Mouse (Mus musculus) CD4-positive, CD25-positive, alpha-beta regulatory T cell, adult 4 months (primary cell): ENCODE measurements around the gene Rnf5. TPM values are rescaled to one million over a fixed set of nuclear protein-coding genes. Genes with fewer than 3 reads are reported as not detected.

ENCODE experiments used
- ATAC-seq: one replicate; pipeline ENCODE4 v1.8.0; 2017
- polyA plus RNA-seq, 2 experiments: library from polyadenylated mRNA; unstranded; fragments of 100-300 nt; shearing (Covaris generic); gene quantifications; one replicate each; pipeline ENCODE4 v1.2.1; 2017

Gene Rnf5
- polyA plus RNA-seq = 10 to 100 TPM; 68.0 to 75.0 TPM

DNA sequence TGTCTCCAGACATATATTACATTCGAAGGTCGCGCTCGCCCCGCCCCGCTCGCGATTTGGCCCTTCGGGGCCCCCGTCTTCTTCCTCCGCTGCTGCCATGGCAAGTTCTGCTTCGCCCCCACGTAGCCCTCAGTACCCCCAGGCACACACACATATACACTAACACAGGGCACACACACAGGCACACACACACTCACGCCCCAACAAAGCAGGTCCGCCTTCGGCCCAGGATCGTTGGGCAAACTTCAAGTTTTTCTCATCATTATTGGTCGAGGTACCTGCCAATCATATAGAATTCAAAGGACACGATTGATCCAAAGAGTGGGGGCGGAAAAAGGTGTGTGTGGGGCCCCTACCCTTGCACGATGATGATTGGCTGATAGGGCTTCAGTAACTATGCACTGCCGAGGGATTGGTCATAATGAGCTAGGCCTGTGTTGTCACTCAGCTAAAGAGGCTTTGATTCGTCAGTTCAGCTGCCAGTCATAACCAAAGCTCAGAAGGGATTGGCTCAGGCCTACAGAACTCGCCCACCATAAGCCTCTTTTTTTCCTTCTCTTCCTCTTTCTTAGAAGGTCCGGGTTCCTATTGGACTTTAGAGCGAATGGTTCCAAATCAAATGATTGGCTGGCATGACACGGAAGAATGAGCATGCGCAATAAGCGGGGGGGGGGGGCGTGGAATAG lies at the start of gene Rnf5:
Gene Rnf5 (minus strand): TSS at position 316 of the 686 bp plus-strand sequence.
- ATAC-seq = peak; percentile 83

DNA sequence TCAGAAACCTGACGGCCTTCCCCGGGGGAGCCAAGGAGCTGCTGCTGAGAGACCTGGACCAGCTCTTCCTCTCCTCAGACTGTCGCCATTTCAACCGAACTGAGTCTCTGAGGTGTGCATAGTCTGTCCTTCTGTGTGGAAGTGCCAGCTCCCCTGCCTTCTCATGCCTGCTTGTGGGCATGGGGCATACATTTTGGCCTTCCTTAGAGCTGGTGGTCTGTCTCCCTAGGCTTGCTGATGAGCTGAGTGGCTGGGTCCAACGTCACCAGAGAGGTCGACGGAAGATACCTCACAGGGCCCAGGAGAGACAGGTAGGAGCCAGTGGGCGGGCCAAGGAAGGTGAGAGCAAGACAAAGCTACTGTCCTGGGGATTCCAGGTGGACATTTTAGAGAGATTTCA lies 49.5 kb upstream of the Rnf5 start:
- ATAC-seq = no peak

DNA sequence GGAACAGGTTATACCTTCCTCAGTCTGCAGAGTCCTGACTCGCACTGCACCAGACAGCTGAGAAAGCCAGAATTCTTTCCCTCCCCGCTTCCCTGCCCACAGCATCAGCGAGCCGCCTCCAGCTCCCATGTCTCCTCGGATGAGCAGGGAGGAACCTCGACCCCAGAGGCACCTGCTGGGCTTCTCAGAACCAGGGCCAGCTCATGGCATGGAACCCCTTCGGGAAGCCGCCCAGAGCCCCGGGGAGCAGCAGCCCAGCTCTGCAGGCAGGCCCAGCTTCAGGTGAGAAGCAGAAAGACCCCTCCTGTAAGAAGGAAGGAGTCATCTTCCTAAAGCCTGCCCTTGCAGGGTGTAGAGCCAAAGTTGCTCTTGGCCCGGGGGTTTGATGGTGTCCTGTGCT lies 49.1 kb upstream of the Rnf5 start:
- ATAC-seq = no peak

DNA sequence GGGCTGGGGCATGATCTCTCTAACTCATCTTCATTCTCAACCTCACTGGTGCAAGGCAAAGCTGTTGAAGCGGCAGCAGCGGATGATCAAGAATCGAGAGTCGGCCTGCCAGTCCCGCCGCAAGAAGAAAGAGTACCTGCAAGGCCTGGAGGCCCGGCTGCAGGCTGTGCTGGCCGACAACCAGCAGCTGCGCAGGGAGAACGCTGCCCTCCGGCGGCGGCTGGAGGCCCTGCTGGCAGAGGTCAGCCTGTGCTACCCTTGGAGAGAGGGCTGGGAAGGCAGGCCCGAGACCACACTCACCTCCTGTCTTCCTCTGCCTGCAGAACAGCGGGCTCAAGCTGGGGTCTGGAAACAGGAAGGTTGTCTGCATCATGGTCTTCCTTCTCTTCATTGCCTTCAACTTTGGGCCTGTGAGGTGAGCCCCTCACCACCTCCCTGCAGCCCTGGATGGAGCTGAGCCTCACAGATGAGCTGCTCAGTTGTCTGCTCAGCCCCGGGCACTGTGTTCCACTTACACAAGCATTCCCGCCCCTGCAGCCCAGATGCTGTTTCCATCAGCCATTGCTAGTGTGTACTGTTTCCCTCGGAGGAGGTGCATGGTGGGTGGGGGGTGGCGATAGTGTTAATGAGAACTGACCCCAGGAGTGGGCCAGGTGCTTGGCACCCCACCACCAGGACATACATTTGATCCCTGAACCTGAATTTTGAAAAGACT lies 48.2 kb upstream of the Rnf5 start:
- no peak for ATAC-seq

DNA sequence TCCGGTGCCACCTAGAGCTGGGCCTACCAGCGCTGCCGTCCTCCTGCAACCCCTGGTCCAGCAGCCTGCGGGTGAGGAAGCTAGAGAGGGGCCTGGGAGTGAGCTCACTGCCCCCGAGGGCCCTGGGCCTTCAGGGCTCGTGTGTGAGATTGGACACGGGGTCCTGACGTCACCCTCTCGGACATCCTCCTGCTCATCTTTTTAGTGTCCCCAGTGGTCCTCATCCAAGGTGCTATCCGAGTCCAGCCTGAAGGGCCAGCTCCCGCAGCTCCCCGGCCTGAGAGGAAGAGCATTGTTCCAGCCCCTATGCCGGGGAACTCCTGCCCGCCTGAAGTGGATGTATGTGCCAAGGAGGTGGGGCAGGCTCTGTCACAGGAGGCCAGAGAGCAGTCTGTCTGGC lies 47.3 kb upstream of the Rnf5 start:
- ATAC-seq = no peak

DNA sequence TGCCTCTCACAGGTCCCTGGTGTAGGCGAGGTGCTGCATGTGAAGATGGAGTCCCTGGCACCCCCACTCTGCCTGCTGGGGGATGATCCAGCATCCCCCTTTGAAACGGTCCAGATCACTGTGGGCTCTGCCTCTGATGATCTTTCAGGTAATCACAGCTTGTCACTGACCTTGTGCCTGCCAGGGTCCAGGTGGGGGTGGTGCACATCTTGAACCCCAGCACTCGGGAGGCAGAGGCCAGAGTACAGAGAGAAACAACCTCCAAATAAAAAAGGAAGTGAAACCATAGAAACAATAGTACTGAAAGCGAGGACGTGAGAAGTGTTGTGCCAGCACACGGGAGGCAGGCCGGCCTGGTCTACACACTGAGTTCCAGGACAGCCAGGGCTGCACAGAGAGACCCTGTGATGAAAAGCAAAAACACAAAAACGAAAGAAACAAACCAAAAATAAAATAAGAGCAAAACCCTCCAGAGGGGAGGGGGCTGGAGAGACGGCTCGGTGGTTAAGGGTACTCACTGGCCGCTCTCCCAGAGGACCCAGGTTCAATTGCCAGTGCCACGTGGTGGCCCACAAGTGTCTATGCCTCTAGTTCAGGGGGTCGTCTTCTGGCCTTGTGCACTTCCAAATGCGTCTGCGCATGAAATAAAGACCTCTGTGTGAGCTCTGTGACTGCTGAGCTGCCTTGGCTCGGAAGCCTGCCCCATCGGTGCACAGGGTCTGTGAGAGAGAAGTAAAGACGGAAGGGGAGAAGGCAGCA lies 45.8 kb upstream of the Rnf5 start:
- ATAC-seq = no peak

DNA sequence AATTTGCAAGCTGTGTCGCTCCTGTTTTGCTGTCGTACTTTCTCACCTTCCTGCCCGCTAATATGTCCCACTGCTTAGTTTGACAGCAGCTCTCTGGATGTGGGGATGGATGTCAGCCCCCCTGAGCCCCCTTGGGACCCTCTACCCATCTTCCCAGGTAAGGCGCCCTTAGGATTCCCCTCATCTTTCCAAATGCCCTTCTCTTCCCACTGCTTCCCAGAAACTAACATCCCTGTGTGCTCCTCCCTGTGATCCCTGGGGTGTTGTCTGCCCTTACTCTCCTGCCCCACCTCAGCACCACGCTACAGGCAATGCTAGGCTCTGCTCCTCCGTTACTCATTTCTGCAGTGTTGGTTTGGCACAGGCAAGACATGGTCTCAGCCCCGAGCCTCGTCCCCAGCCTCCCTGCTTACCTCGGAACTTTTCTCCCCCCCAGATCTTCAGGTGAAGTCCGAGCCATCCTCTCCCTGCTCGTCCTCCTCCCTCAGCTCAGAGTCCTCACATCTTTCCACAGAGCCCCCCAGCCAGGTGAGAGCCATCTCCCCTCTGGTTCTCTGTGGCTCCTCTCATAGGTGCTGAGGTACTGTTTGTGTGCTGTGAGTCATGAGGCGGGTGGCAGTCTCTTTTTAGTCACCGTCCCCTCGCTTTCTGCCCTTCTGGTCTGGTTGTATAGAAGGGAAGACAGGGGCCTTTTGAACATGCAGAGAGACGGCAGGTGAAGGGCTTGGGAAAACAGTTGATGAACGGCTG lies 44.8 kb upstream of the Rnf5 start:
- no peak for ATAC-seq

DNA sequence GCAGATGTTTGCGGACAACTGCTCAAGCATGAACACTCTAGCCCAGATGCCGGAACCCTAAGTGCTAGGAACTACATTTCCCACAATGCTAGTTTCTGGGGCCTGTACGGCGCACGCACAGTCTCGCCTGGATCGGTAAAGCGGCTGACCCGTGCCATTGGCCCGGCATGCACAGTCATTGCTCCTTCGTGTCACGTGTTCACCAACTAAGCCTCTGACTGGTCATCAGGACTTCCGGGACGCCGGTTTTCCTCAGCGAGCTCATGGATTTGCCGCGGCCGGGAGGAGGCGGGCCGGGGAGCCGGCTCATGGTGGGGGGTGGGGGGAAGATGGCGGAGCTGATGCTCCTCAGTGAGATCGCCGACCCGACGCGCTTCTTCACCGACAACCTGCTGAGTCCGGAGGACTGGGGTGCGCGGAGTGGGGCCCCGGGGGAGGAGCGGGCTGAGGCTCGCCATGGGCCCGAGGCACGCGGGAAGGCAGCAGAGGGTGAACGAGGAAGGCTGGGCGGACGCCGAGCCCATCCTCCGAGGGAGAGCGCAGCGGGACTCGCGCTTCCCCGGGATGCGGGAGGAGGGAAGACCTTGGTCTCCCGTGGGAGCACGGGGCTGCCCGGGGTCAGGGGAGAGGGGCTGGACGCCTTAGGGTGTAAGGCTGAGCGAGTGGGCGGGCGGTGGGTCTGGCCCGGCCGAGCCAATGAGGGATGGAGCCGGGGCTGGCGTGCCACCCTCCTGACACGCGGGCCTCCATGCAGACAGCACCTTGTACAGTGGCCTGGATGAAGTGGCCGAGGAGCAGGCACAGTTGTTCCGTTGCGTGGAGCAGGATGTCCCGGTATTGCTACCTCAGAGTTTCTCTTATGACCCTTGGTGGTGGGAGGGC lies 43.7 kb upstream of the Rnf5 start, which contains the start of gene Atf6b:
Gene Atf6b (plus strand): TSS at position 241 of the 882 bp plus-strand sequence.
- peak; percentile 94 for ATAC-seq

DNA sequence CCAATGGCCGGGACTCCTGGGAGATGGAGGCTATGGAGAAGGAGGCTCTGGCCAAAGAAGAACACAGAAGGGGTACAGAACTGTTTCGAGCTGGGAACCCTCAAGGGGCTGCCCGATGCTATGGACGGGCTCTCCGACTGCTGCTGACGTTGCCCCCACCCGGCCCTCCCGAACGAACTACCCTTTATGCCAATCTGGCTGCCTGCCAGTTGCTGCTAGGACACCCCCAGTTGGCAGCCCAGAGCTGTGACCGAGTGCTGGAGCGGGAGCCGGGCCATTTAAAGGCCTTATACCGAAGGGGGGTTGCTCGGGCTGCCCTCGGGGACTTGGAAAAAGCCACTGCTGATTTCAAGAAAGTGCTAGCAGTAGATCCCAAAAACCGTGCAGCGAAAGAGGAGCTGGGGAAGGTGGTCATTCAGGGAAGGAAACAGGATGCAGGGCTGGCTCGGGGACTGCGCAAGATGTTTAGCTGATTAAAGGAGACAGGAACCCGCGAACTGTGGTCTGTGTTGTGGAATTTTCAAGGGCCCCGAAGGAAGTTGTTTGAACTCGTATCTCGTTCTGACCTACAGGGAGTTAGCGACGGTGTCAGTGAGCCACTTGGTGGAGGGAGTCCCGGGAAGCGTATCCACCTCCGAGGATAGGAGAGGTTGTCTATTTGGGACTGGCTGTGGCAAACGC lies 42.5 kb upstream of the Rnf5 start:
- no peak for ATAC-seq

DNA sequence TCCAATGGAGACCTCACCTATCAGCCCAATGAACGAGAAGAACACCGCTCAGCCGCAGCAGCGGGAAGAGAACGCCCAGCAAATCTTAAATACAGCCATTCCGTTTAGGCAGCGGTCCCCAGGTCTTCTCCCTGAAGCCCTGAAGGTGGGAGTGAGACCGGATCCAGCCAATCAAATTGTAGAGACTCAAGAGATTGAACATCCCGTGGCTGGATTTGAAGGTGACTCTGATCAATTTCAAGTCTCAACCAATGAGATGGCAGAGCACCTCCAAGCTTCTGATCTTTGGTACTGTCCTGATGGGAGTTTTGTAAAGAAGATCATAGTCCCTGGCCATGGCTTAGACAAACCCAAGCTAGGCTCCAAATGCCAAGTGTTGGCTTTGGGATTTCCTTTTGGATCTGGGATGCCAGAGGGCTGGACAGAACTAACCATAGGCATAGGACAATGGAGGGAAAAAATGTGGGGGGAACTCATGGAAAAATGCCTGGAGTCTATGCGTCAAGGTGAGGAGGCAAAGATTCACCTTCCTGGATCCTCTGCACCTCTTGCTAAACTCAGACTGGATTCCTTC lies 41.9 kb upstream of the Rnf5 start:
- ATAC-seq = no peak

DNA sequence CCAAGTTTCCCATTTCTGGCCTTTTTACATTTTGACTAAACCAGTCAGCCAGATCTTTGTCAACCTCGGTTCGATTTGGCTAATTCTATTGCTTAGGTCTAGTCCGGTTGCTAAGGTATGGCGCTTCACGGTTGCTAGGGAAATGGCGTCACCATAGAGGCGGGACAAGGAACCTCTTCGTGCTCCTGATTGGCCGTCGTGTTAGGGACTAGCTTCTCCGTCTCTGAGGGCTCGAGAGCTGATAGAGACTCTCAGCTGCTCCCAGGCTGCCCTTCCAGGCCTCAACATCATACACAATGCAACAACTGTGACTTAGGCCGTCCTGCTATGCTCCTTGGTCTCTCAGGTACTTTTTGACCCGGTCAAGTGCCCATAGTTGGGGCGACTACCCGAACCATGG lies 41.1 kb upstream of the Rnf5 start, which contains the start of gene Fkbpl:
Gene Fkbpl (plus strand): TSS at position 157 of the 400 bp plus-strand sequence.
- ATAC-seq = peak; percentile 85

DNA sequence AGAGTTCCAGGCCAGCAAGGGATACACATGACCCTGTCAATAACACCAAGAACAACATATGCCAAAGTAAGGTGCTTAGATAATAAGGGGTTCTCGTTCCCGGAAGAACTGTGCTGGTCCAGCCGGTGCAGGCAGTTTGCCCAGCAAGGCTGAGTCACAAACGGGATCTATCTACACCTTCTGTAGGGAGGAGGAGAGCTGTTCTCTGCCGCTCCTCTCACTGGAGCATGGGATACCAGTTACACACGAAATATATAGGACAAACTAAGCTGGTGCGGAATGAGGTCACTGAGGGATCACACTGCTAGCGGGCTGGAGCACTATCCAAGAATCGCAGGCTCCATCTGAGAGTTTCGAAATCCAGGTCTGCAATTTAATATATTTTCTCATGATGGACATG lies 40.5 kb upstream of the Rnf5 start:
- ATAC-seq = no peak

DNA sequence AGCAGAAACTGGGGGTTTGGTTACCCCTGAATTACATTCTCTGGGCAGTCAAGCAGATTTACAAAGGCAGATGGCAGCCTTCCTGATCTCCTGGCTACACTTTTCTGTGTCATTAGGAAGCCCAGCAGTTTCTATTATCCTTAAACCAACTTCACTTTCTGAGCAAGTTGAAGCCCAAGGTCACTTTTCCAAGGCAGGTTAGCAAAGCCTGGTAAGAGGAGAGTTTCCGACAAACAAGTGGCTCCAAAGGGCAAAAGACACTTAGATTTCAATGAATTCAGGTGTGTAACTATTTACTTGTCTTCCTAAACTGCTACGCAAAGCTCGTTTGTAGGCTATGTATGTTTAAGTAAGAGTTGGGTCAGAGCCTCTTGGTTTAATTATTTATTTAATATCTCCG lies 39.9 kb upstream of the Rnf5 start:
- ATAC-seq = no peak

DNA sequence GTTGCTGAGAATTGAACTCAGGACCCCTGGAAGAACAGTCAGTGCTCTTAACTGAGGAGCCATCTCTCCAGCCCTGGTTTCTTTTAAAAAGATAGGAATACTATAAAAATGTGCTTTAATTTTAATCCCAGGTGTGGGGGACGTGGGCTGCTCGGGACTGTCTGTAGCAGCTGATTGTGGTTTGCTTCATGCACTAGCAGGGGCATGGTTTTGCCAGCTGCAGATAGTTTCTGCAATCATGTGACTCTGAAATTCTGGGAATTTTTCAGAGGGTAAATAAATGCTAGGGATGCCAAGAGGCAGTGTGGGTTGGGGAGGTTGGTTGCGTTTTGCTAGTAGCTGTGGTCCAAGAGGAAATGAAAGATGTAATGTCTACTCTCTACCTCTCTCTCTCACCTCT lies 38.5 kb upstream of the Rnf5 start:
- ATAC-seq = no peak

DNA sequence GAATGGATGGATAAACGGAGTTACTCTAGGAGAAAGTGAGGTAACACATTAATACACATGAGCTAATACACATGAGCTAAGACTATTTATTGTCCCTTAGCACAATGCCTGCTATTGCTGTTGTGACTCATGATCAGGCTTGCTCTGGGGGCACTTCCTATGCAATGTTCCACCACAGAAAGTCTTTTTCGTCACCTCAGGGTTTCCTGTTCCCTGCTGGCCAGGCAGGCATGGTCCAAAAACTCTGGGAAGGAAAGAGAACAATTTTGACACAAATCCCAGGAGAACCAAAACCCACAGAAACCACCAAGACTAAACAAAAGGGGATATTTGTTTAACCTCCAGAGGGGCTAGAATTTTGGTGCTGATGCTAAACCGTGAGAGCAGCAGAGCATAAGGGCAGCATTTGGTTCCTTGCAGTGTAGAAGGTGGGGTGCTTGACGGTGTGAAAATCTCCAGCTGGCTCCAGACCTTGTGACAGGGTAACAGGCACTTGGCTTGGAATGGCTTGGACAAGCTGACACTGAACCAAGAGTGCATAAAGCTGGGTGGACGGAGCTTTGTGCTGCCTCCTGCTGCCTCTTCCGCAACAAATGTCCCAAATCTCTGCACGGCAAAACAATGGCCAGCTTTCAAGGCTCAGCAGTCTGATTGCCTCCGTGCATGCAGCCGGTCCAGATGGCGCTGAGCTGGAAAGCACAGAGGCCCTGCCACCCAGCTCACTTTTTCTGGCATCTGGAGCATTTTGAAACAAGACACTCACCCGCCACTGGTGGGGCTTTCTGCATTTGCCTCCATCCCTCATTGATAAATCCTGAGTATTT lies 37.5 kb upstream of the Rnf5 start:
- ATAC-seq = no peak

DNA sequence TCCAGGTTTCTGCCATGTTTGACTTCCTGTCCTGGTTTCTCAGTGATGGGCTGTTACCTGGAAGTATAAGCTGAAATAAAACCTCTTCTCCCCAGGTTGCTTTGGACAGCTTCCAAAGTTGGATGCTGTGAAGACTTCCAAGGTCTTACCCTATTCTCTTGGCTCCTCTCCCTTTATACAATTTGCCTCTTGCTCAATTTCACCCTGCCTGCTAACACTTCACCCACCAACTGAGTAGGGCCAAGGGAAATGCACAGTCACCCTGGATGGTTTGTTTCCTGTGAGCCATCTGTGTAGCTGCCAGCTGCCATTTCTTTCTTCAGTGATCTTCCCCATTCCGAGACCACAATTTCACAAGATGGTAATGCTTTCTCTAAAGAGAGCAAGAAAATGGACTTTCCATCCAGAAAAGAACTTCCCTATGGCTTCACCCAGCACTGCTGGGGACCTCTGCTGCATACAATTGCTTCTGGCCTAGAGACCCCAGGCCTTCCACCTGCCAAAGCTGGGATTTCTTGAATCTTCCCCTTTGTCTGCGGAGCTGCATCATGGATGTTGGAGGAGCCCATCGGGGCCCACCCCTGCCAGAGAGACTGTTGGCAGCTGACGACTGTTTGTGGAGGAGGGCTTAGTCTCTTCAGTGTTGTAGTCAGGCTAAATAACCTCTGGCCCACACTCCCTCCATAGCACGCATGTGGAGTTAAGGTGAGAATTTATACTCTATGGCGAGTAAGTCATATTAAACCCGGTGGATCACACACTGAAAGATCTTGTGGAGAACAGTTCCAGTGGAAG lies 36.2 kb upstream of the Rnf5 start:
- ATAC-seq = no peak

DNA sequence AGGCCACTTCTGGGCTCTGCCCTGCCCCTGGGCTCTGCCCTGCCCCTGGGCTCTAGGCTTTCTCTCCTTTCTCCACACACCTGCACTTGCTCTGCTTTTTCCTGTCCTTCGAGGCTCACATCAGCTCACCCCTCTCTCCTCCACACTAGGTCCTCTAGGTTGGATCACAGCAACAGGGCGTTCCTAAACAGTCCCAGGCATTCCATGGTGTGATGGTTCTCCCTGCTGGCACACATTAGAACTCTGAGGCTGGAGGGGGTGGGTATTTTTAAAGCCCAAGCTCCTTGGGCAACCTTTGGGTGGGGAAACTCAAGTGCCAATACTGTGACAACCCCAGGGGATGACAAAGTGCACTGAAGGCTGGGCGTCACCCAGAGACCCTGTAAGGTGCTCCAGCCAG lies 34.0 kb upstream of the Rnf5 start:
- ATAC-seq = no peak

DNA sequence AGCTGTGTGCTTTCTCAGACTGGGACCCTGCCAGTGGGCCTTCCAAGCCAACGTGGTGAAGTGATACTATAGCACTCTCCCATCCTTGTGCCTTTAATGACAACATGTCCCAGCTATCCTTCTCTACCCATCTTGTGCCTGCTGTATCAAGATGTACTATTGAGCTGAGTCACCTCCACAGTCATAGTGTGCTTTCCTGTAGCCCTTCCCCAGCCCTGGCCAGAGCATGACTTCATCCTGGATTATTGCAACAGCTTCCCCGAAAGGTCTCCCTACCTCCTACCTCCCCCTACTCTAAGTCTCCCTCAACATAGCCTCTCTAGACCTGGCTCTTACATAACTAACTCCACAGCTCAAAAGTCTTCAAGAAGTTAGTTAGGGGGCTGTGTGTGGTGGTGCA lies 32.2 kb upstream of the Rnf5 start:
- ATAC-seq = no peak

DNA sequence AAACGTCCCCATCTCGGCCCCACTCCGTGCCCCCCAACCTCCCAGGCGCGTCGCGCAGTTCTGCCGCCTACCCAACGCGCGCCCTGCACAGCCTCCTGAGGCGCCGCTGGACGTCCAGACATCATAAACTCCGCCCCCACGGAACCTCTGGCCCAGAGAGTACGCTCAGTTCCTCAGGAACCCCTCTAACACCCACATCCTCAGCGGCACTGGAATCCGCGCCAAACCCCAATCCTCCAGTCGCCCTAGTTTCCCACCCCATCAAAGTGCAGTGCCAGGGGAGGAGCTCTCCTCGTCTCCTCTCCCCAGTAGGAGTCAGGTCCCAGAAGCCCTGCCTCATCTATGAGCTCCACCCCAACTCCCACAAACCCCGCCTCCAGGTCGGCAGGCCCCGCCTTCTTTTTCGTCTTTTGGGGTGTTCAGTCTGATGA lies 28.8 kb upstream of the Rnf5 start:
- peak; percentile 56 for ATAC-seq
